ENCODE assay signal across 8 mouse cellular contexts in genomic region chr6:122660601-122661379, GRCm38 (mm10). TPM values are rescaled to one million over a fixed set of nuclear protein-coding genes. Genes with fewer than 3 reads are reported as not detected.
DNase-seq lines count a peak whose midpoint lies in the region; ATAC-seq and TF ChIP-seq lines count a peak whose summit lies in the region.

No protein-coding gene starts in this region.

- H3K27ac ChIP-seq in liver, adult 2 months (replicated peaks; ENCODE audit: insufficient read depth, low read depth, low read length) = no peak overlapping the region
- no peak overlapping the region for H3K27ac ChIP-seq in liver, embryonic 11.5 days (ENCODE audit: low read depth, low read length)

- H3K36me3 ChIP-seq in liver, adult 2 months (ENCODE audit: control insufficient read depth, insufficient read depth, low read length) = no peaks in the 10 kb centered on the region
- H3K36me3 ChIP-seq in liver, embryonic 11.5 days (ENCODE audit: control insufficient read depth, insufficient read depth, low read length) = no peaks in the 10 kb centered on the region

- no peaks in the 10 kb centered on the region; the same call in 1 of the 2 replicates for H3K27me3 ChIP-seq in liver, adult 2 months (ENCODE audit: control insufficient read depth, insufficient read depth, low read length)
- peaks cover 6% of the 10 kb centered on the region for H3K27me3 ChIP-seq in liver, embryonic 11.5 days (replicated peaks; ENCODE audit: control insufficient read depth, insufficient read depth, low read length)
- peaks cover 17% of the 10 kb centered on the region for H3K27me3 ChIP-seq in Patski

- POLR2A ChIA-PET in Patski (lab: Charles Lee) = interaction anchor here (0.5 kb wide), 1 partner anchor 58 kb away, joined by 4 read pairs; no protein-coding TSS in a partner anchor

- CTCF ChIA-PET in Patski (lab: Charles Lee) = interaction anchor here (0.7 to 2.3 kb wide), 9 partner anchors 9 to 140 kb away, joined by 3 to 10 read pairs (median 3); partner anchors contain the start of gene Slc2a3

- no peak overlapping the region for H3K9ac ChIP-seq in liver, adult 2 months (ENCODE audit: low read depth, low read length)
- H3K9ac ChIP-seq in liver, embryonic 11.5 days (ENCODE audit: low read depth, low read length) = no peak overlapping the region

- peak; percentile 23; the same call in 1 of the 2 replicates for TF ChIP-seq CTCF in liver, adult 2 months (IDR thresholded peaks at IDR 0.05; ENCODE audit: low read depth, low read length)
- peak; percentile 67 for TF ChIP-seq CTCF in Patski (IDR thresholded peaks at IDR 0.05)

- in situ Hi-C loops in Patski (cut with MboI; ENCODE audit: low pct_unique_long_range_greater_than_20kb) = loop anchor here (5.0 kb wide), 1 partner anchor 127 kb away; no protein-coding TSS in a partner anchor

- no peak for TF ChIP-seq POLR2A in liver, adult 2 months (IDR thresholded peaks at IDR 0.05; ENCODE audit: extremely low read depth, insufficient read depth, low read length)

- H3K4me2 ChIP-seq in liver, embryonic 11.5 days = no peak overlapping the region

- H3K4me3 ChIP-seq in liver, adult 2 months (ENCODE audit: insufficient read depth, low read depth, low read length) = no peak overlapping the region
- no peak overlapping the region for H3K4me3 ChIP-seq in liver, embryonic 11.5 days (ENCODE audit: low read depth, low read length)

- no peaks in the 10 kb centered on the region for H3K79me2 ChIP-seq in liver, adult 2 months (ENCODE audit: control insufficient read depth, insufficient read depth, low read length)

- no peaks in the 10 kb centered on the region for H3K9me3 ChIP-seq in liver, embryonic 11.5 days (ENCODE audit: control insufficient read depth, low read length)

- ATAC-seq in liver, embryonic 11.5 days (replicated peaks; ENCODE audit: low FRiP score) = no peak
- no peak for ATAC-seq in Patski
- ATAC-seq in common myeloid progenitor, adult 5-6 weeks (replicated peaks; ENCODE audit: low read depth, poor library complexity, severe bottlenecking) = peak; percentile 67
- no peak for ATAC-seq in erythroid progenitor cell, adult 5-6 weeks (replicated peaks; ENCODE audit: low FRiP score, poor library complexity, severe bottlenecking)

- peak; percentile 26 for DNase-seq in liver, adult 2 months (ENCODE audit: extremely low read depth, low read depth, low spot score)
- no peak for DNase-seq in liver, embryonic 11.5 days (ENCODE audit: low spot score)
- DNase-seq in Patski (ENCODE audit: low read depth, low spot score) = no peak
- DNase-seq in heart, postnatal 36 days = peak; percentile 25 to 28
- DNase-seq in left cerebral cortex, postnatal 4 days = peak; percentile 39
- peak; percentile 40 for DNase-seq in neural tube, embryonic 10.5 days (ENCODE audit: extremely low spot score, low spot score)

- intact Hi-C loops in heart, postnatal 36 days (cut with DNase I) = no loop called here
- intact Hi-C loops in left cerebral cortex, postnatal 4 days (cut with DNase I) = loop anchor here (10.0 kb wide), 2 partner anchors 124 to 214 kb away; partner anchors contain the start of gene Necap1

- no peaks in the 10 kb centered on the region for H3K4me1 ChIP-seq in liver, adult 2 months (ENCODE audit: control insufficient read depth, insufficient read depth, low read length)
- H3K4me1 ChIP-seq in liver, embryonic 11.5 days (replicated peaks; ENCODE audit: control insufficient read depth, insufficient read depth, low read length) = 0 out of 2 replicates have a peak, but pooled peaks cover 4% of the 10 kb centered on the region

- 38% methylated on average over 8 of the region's 8 CpGs for WGBS in liver, adult 2 months
- WGBS in liver, embryonic 11.5 days = 36% methylated on average over 8 of the region's 8 CpGs

RNA-seq across cellular contexts. Expression of gene Dppa3, which starts 34.6 kb away (rescaled TPM):
- total RNA-seq in liver, adult 2 months (2014; rRNA removed) = not detected in 2 replicates
- polyA plus RNA-seq in liver, adult 2 months (2012; rRNA removed) = not detected in 2 replicates
- not detected in 2 replicates for polyA plus RNA-seq in liver, embryonic 11.5 days (2014; fragmentation: Nextera tagmentation; extraction: Ambion mirVana)
- not detected for polyA plus RNA-seq in Patski (2021)
- total RNA-seq in common myeloid progenitor, adult 5-6 weeks (2017) = not detected in 2 replicates
- not detected for total RNA-seq in heart, postnatal 36 days (2021)
- not detected for total RNA-seq in left cerebral cortex, postnatal 4 days (2021)
- not detected in 2 replicates for total RNA-seq in erythroid progenitor cell, adult 5-6 weeks (2015; ENCODE audit: low replicate concordance)
- total RNA-seq in erythroid progenitor cell, adult 5-6 weeks (2017; ENCODE audit: low replicate concordance) = not detected in 2 replicates

RNA-seq across cellular contexts. Expression of gene Nanog, which starts 46.5 kb away (rescaled TPM):
- not detected in 2 replicates for total RNA-seq in liver, adult 2 months (2014; rRNA removed)
- not detected in 2 replicates for polyA plus RNA-seq in liver, adult 2 months (2012; rRNA removed)
- 0.08 and 0.09 TPM in 2 replicates for polyA plus RNA-seq in liver, embryonic 11.5 days (2014; fragmentation: Nextera tagmentation; extraction: Ambion mirVana)
- polyA plus RNA-seq in Patski (2021) = 0.26 TPM
- total RNA-seq in common myeloid progenitor, adult 5-6 weeks (2017) = not detected in 2 replicates
- total RNA-seq in heart, postnatal 36 days (2021) = not detected
- total RNA-seq in left cerebral cortex, postnatal 4 days (2021) = not detected
- total RNA-seq in erythroid progenitor cell, adult 5-6 weeks (2015; ENCODE audit: low replicate concordance) = not detected in 2 replicates
- not detected in 2 replicates for total RNA-seq in erythroid progenitor cell, adult 5-6 weeks (2017; ENCODE audit: low replicate concordance)

RNA-seq across cellular contexts. Expression of gene Gdf3, which starts 50.9 kb away (rescaled TPM):
- not detected in 2 replicates for total RNA-seq in liver, adult 2 months (2014; rRNA removed)
- polyA plus RNA-seq in liver, adult 2 months (2012; rRNA removed) = 0.05 TPM in 1 of 2 replicates, not detected in the other
- polyA plus RNA-seq in liver, embryonic 11.5 days (2014; fragmentation: Nextera tagmentation; extraction: Ambion mirVana) = 13.9 and 14.6 TPM in 2 replicates
- not detected for polyA plus RNA-seq in Patski (2021)
- 4.1 and 5.6 TPM in 2 replicates for total RNA-seq in common myeloid progenitor, adult 5-6 weeks (2017)
- not detected for total RNA-seq in heart, postnatal 36 days (2021)
- not detected for total RNA-seq in left cerebral cortex, postnatal 4 days (2021)
- total RNA-seq in erythroid progenitor cell, adult 5-6 weeks (2015; ENCODE audit: low replicate concordance) = 5.8 and 8.8 TPM in 2 replicates
- not detected in 2 replicates for total RNA-seq in erythroid progenitor cell, adult 5-6 weeks (2017; ENCODE audit: low replicate concordance)

RNA-seq across cellular contexts. Expression of gene Apobec1, which starts 58.5 kb away (rescaled TPM):
- total RNA-seq in liver, adult 2 months (2014; rRNA removed) = 17.3 and 21.9 TPM in 2 replicates
- polyA plus RNA-seq in liver, adult 2 months (2012; rRNA removed) = 16.3 and 18.2 TPM in 2 replicates
- 3.7 and 5.6 TPM in 2 replicates for polyA plus RNA-seq in liver, embryonic 11.5 days (2014; fragmentation: Nextera tagmentation; extraction: Ambion mirVana)
- polyA plus RNA-seq in Patski (2021) = 0.04 TPM
- total RNA-seq in common myeloid progenitor, adult 5-6 weeks (2017) = 13.3 and 14.2 TPM in 2 replicates
- total RNA-seq in heart, postnatal 36 days (2021) = 1 to 10 TPM; 6.3 to 8.0 TPM
- total RNA-seq in left cerebral cortex, postnatal 4 days (2021) = 1 to 10 TPM; 2.1 to 3.1 TPM
- 29.2 and 35.2 TPM in 2 replicates for total RNA-seq in erythroid progenitor cell, adult 5-6 weeks (2015; ENCODE audit: low replicate concordance)
- 17.1 and 17.2 TPM in 2 replicates for total RNA-seq in erythroid progenitor cell, adult 5-6 weeks (2017; ENCODE audit: low replicate concordance)

Comparison
In these comparisons a context has a peak if more than half of its experiments do, and no peak if none do; other contexts are left out.
1. DNase-seq: peak in liver, adult 2 months (single experiment), heart, postnatal 36 days (2 of 2), left cerebral cortex, postnatal 4 days (single experiment) and neural tube, embryonic 10.5 days (single experiment); none in liver, embryonic 11.5 days (single experiment) and Patski (single experiment).